Mouse (Mus musculus): ENCODE results near the gene Rabif. TPM values are rescaled to one million over a fixed set of nuclear protein-coding genes. Genes with fewer than 3 reads are reported as not detected.
A peak's percentile ranks its signal among the peaks of the same experiment; 100 is the strongest.

The Rabif gene
- polyA plus RNA-seq, 1 experiment: 22.7 TPM

DNA sequence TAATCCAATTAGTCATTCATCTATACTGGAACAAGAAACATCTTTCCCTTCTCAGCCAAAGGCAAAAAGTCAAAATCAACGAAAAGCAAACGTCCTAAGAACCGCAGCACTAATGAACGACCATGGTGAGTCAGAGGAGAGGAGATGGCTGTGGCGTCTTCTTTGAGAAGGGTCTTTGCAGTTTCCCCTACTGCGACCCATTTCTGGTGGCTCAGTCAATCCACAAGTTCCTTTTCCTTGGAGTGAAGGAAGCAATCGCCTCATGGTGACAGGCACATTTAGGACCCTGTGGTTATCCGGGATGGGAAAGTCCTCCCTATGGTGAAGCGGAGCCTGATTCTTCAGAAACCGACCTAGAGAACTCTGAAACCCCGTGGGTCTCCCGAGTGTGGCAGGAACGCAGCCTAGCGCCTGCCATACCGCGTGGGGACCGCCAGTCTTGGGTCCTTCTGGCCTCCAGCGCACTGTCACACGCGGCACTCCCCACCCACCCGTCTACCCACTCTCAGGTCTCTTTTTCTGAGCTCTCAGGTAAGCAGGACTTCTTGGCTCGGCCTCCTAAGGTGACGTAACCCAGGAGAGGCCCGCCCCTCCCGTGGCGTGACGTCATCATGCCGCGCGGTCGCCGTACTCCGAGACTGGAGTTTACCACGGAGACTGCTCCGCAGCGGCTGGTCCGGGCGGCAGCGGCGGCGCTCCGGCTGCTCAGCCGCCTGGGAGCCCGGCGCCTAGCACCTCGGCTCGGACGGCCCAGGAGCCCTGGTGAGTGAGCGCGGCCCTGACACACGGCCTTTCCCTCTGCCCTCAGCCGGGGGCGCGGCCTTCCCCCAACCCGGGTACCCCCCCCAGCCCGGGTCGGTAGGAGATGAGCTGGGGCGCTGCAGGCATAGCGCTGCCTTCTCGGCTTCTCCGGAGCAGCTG lies 39.3 kb upstream of the Rabif start, which contains the start of gene Klhl12:
Gene Klhl12, plus strand, starts transcription at position 628 of the 921 bp plus-strand sequence.
- no peak for TF ChIP-seq CTCF (IDR thresholded peaks at IDR 0.05; ENCODE audit: low read depth, low read length)
- TF ChIP-seq EP300 (IDR thresholded peaks at IDR 0.05; ENCODE audit: insufficient read depth, low read depth, low read length): no peak
- TF ChIP-seq POLR2A (IDR thresholded peaks at IDR 0.05; ENCODE audit: insufficient read depth, low read length): no peak
- H3K9me3 ChIP-seq (replicated peaks; ENCODE audit: control insufficient read depth, insufficient read depth, low read length, poor library complexity, severe bottlenecking): no peaks in the 10 kb centered on the region
- peak within 1 kb of the TSS; percentile 72 for H3K4me3 ChIP-seq (ENCODE audit: low read depth, low read length)
- peak within 1 kb of the TSS; percentile 87 for H3K9ac ChIP-seq (ENCODE audit: low read depth, poor library complexity, severe bottlenecking)
- no peaks in the 10 kb centered on the region for H3K27me3 ChIP-seq (ENCODE audit: control insufficient read depth, insufficient read depth, low read length, poor library complexity, severe bottlenecking)
- H3K27ac ChIP-seq (ENCODE audit: insufficient read depth, low read length): no peak within 1 kb of the TSS
- H3K4me1 ChIP-seq (ENCODE audit: control insufficient read depth, insufficient read depth, low read length): no peaks in the 10 kb centered on the region
- H3K36me3 ChIP-seq (ENCODE audit: control insufficient read depth, insufficient read depth, low read length, poor library complexity, severe bottlenecking): peaks cover 6% of the 10 kb centered on the region

DNA sequence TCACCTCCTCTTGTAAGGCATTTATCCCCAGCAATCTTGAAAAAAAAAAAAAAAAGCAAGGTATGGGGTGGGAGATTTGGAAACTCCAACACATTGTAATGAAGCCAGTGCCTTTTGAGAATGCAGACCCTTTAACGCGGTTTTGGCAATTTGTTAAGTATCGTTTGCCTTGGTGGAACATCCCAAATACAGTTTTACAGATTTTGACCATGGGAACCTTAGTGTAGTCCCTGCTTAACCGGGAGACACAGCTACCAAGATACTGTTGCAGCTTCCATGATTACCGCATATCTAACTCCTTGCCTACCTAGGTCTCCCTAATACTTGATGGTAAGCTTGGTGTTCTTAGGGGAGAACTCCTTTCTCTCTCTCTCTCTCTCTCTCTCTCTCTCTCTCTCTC lies 38.4 kb upstream of the Rabif start:
- Histone ChIP-seq H3K36me3 (ENCODE audit: control insufficient read depth, insufficient read depth, low read length, poor library complexity, severe bottlenecking) (peaks cover 7% of the 10 kb centered on the region), H3K27me3 (ENCODE audit: control insufficient read depth, insufficient read depth, low read length, poor library complexity, severe bottlenecking) (no peaks in the 10 kb centered on the region), H3K4me3 (ENCODE audit: low read depth, low read length) (peak overlapping the region; percentile 37; the same call in 1 of the 2 replicates), H3K9ac (ENCODE audit: low read depth, poor library complexity, severe bottlenecking) (peak overlapping the region; percentile 87), H3K27ac (ENCODE audit: insufficient read depth, low read length) (no peak overlapping the region), H3K4me1 (ENCODE audit: control insufficient read depth, insufficient read depth, low read length) (no peaks in the 10 kb centered on the region), H3K9me3 (replicated peaks; ENCODE audit: control insufficient read depth, insufficient read depth, low read length, poor library complexity, severe bottlenecking) (no peaks in the 10 kb centered on the region)
- TF ChIP-seq CTCF (IDR thresholded peaks at IDR 0.05; ENCODE audit: low read depth, low read length) (no peak), POLR2A (IDR thresholded peaks at IDR 0.05; ENCODE audit: insufficient read depth, low read length) (no peak), EP300 (IDR thresholded peaks at IDR 0.05; ENCODE audit: insufficient read depth, low read depth, low read length) (no peak)

DNA sequence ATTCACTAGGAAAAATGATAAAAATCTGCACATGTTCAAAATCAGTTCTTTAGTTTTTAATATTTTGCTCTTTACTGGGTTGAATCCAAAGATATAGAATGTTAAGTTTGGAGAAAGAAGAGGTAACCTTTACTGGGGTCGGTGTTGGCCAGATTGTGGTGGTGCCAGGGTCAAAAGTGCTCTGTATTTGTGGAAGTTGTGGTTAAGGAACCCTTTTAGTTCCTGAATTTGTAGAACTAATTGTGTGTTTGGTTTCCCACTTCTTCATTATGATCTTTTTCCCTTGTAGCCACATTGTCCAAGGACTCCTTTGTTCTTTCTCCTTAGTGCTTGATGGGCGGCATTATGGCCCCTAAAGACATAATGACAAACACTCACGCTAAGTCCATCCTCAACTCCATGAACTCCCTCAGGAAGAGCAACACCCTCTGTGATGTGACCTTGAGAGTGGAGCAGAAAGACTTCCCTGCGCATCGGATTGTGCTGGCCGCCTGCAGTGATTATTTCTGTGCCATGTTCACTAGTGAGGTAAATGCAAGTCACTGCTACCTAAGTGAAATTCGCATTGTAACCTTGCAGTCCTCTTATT lies 36.2 kb upstream of the Rabif start:
- H3K27ac ChIP-seq (ENCODE audit: insufficient read depth, low read length): no peak overlapping the region
- H3K9me3 ChIP-seq (replicated peaks; ENCODE audit: control insufficient read depth, insufficient read depth, low read length, poor library complexity, severe bottlenecking): no peaks in the 10 kb centered on the region
- H3K9ac ChIP-seq (ENCODE audit: low read depth, poor library complexity, severe bottlenecking): no peak overlapping the region
- no peaks in the 10 kb centered on the region for H3K27me3 ChIP-seq (ENCODE audit: control insufficient read depth, insufficient read depth, low read length, poor library complexity, severe bottlenecking)
- no peak overlapping the region for H3K4me3 ChIP-seq (ENCODE audit: low read depth, low read length)
- no peaks in the 10 kb centered on the region for H3K4me1 ChIP-seq (ENCODE audit: control insufficient read depth, insufficient read depth, low read length)
- TF ChIP-seq POLR2A (IDR thresholded peaks at IDR 0.05; ENCODE audit: insufficient read depth, low read length): no peak
- TF ChIP-seq EP300 (IDR thresholded peaks at IDR 0.05; ENCODE audit: insufficient read depth, low read depth, low read length): no peak
- no peak for TF ChIP-seq CTCF (IDR thresholded peaks at IDR 0.05; ENCODE audit: low read depth, low read length)
- peaks cover 11% of the 10 kb centered on the region for H3K36me3 ChIP-seq (ENCODE audit: control insufficient read depth, insufficient read depth, low read length, poor library complexity, severe bottlenecking)

DNA sequence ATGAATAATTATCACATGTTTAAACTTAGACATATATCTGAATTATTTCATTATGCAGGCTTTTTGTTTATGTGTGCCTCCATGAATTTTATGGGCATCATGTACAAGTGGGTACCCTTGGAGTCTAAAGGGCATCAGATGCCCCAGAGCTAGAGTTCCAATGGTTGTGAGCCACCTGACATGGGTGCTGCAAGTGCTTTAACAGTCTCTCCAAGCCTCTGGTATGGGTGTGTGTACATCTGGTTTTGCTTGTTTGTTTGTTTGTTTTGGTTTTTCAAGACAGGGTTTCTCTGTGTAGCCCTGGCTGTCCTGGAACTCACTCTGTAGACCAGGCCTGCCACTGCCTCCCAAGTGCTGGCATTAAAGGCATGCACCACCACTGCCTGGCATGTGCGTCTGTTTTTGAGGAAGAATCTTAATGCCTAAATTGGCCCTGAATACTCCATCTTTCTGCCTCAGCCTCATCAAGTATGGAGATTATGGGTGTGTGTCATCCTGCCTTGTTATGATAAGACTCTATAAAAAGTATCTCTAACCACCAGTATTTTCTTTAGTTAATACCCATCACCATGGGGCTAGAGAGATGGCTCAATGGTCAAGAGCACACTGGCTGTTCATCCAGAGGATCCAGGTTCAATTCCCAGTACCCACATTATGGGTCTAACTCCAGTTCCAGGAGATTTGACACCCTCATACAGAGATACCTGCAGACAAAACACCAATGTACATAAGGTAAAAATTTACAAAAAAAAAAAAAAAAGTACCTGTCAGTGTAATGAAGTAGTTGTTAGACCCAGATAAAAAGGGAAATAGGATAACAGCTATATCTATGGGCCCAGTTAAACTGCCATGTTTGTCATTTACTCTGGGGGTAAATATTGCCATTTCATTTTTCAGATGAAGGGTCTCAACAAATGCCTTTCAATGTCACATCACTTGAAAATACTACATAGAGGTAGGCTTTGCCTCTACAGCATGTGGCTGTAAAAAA lies 33.9 kb upstream of the Rabif start:
- Histone ChIP-seq H3K4me3 (ENCODE audit: low read depth, low read length) (no peak overlapping the region), H3K36me3 (ENCODE audit: control insufficient read depth, insufficient read depth, low read length, poor library complexity, severe bottlenecking) (peaks cover 23% of the 10 kb centered on the region)

DNA sequence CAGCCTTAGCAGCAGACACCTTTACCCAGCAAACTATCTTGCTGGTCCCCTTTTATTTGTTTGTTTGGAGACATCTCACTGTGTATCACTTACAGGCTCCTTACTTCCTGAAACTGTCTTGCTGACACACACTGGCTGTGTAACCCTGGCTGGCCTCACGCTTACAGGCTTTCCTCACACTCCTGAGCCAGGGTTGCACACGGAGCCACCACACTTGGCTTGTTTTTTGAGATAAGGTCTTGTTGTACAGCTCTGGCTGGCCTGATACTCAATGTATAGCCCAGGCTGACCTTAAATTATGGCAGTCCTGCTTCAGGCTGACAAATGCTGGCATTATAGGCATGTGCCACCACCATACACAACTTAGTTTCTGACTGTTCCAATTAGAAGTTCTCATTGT lies 9.8 kb upstream of the Rabif start:
- H3K9ac ChIP-seq (ENCODE audit: low read depth, poor library complexity, severe bottlenecking): no peak overlapping the region
- H3K4me3 ChIP-seq (ENCODE audit: low read depth, low read length): no peak overlapping the region
- peaks cover 28% of the 10 kb centered on the region for H3K36me3 ChIP-seq (ENCODE audit: control insufficient read depth, insufficient read depth, low read length, poor library complexity, severe bottlenecking)
- no peak overlapping the region for H3K27ac ChIP-seq (ENCODE audit: insufficient read depth, low read length)
- no peak for TF ChIP-seq EP300 (IDR thresholded peaks at IDR 0.05; ENCODE audit: insufficient read depth, low read depth, low read length)
- no peak for TF ChIP-seq CTCF (IDR thresholded peaks at IDR 0.05; ENCODE audit: low read depth, low read length)
- TF ChIP-seq POLR2A (IDR thresholded peaks at IDR 0.05; ENCODE audit: insufficient read depth, low read length): no peak
- no peaks in the 10 kb centered on the region for H3K9me3 ChIP-seq (replicated peaks; ENCODE audit: control insufficient read depth, insufficient read depth, low read length, poor library complexity, severe bottlenecking)
- no peaks in the 10 kb centered on the region for H3K4me1 ChIP-seq (ENCODE audit: control insufficient read depth, insufficient read depth, low read length)
- no peaks in the 10 kb centered on the region for H3K27me3 ChIP-seq (ENCODE audit: control insufficient read depth, insufficient read depth, low read length, poor library complexity, severe bottlenecking)

More for the DNA sequence above, 33.9 kb upstream of the Rabif start:
- no peak overlapping the region for H3K27ac ChIP-seq (ENCODE audit: insufficient read depth, low read length)
- no peaks in the 10 kb centered on the region for H3K4me1 ChIP-seq (ENCODE audit: control insufficient read depth, insufficient read depth, low read length)
- TF ChIP-seq POLR2A (IDR thresholded peaks at IDR 0.05; ENCODE audit: insufficient read depth, low read length) (no peak), CTCF (IDR thresholded peaks at IDR 0.05; ENCODE audit: low read depth, low read length) (no peak), EP300 (IDR thresholded peaks at IDR 0.05; ENCODE audit: insufficient read depth, low read depth, low read length) (no peak)
- no peak overlapping the region for H3K9ac ChIP-seq (ENCODE audit: low read depth, poor library complexity, severe bottlenecking)
- H3K27me3 ChIP-seq (ENCODE audit: control insufficient read depth, insufficient read depth, low read length, poor library complexity, severe bottlenecking): no peaks in the 10 kb centered on the region
- H3K9me3 ChIP-seq (replicated peaks; ENCODE audit: control insufficient read depth, insufficient read depth, low read length, poor library complexity, severe bottlenecking): no peaks in the 10 kb centered on the region

Data from ES-Bruce4 (cell line).